Mouse (Mus musculus) brain, embryonic 14.5 days (tissue): ENCODE results near the gene Foxn1.

Experiments
- CTCF ChIP-seq: fragments of 200-500 bp; IDR thresholded peaks from 2 replicates; pipeline ENCODE4 v1.5.1; 2012; ENCODE audit warnings: inconsistent platforms, mild to moderate bottlenecking, moderate library complexity, borderline replicate concordance; ENCODE audit not compliant: insufficient read depth, insufficient read length; ENCODE audit errors: extremely low read depth
- POLR2A ChIP-seq: fragments of 200-500 bp; IDR thresholded peaks from 2 replicates; pipeline ENCODE4 v1.6.1; 2012; ENCODE audit warnings: mild to moderate bottlenecking, inconsistent platforms, borderline replicate concordance; ENCODE audit not compliant: poor library complexity, insufficient read depth, insufficient read length, severe bottlenecking; ENCODE audit errors: extremely low read depth

- TF ChIP-seq CTCF (no peak), POLR2A (no peak)
Observed at GRCm38 (mm10) chr11:78341702-78342101, 44.7 kb downstream of the Foxn1 start.
